Mouse (Mus musculus) liver, embryonic 11.5 days (tissue): ENCODE results near the gene 1110032A03Rik. TPM values are rescaled to one million over a fixed set of nuclear protein-coding genes. Genes with fewer than 3 reads are reported as not detected.

Experiments
- ATAC-seq: fragments of 200-750 bp; cut with Nextera tagmentation; replicated peaks from 2 replicates; pipeline ENCODE4 v1.8.0; 2017; ENCODE audit warnings: moderate number of reproducible peaks, mild to moderate bottlenecking, moderate TSS enrichment, moderate library complexity; ENCODE audit not compliant: low FRiP score
- DNase-seq: peaks from one replicate; pipeline ENCODE4 v3.0.0-alpha.2; 2017; ENCODE audit warnings: low spot score
- H3K27ac ChIP-seq: fragments of 300-500 bp; sonication (generic); 2 replicates; pipeline ENCODE4 v1.5.1; 2014; ENCODE audit warnings: mild to moderate bottlenecking, low read depth, low read length, control low read depth
- H3K27me3 ChIP-seq: fragments of 300-500 bp; sonication (generic); replicated peaks from 2 replicates; pipeline ENCODE4 v1.6.1; 2014; ENCODE audit warnings: low read length, mixed read lengths; ENCODE audit not compliant: control insufficient read depth, insufficient read depth
- H3K36me3 ChIP-seq: fragments of 300-500 bp; sonication (generic); 2 replicates; pipeline ENCODE4 v1.6.1; 2014; ENCODE audit warnings: mild to moderate bottlenecking, low read length, moderate library complexity, mixed read lengths; ENCODE audit not compliant: control insufficient read depth, insufficient read depth
- H3K4me1 ChIP-seq: fragments of 300-500 bp; sonication (generic); replicated peaks from 2 replicates; pipeline ENCODE4 v1.6.1; 2014; ENCODE audit warnings: low read length, mixed read lengths; ENCODE audit not compliant: control insufficient read depth, insufficient read depth
- H3K4me2 ChIP-seq: fragments of 300-500 bp; sonication (generic); 2 replicates; pipeline ENCODE4 v1.6.1; 2014; ENCODE audit warnings: mild to moderate bottlenecking, control low read depth, moderate library complexity
- H3K4me3 ChIP-seq: fragments of 300-500 bp; sonication (generic); 2 replicates; pipeline ENCODE4 v1.5.1; 2014; ENCODE audit warnings: low read depth, low read length, control low read depth
- H3K9ac ChIP-seq: fragments of 300-500 bp; sonication (generic); 2 replicates; pipeline ENCODE4 v1.6.1; 2014; ENCODE audit warnings: low read depth, low read length, control low read depth
- H3K9me3 ChIP-seq: fragments of 300-500 bp; sonication (generic); 2 replicates; pipeline ENCODE4 v1.6.1; 2016; ENCODE audit warnings: low read length, inconsistent platforms, mixed read lengths; ENCODE audit not compliant: control insufficient read depth
- WGBS: fragments of 180-500 bp; shearing (Covaris S2); extraction: QIAGEN DNeasy Blood & Tissue Kit; methylation state at CpG from one replicate; pipeline ENCODE4 v1.1.7; 2014; 5-methylcytosine and 5-hydroxymethylcytosine counted together
- polyA plus RNA-seq: library from polyadenylated mRNA; unstranded; fragments of >200 nt; fragmentation: Nextera tagmentation; extraction: Ambion mirVana; gene quantifications from 2 replicates; pipeline ENCODE4 v1.2.1, GENCODE M21; 2014

1110032A03Rik gene
- polyA plus RNA-seq, 1 experiment from 2014 or later: 17.5 TPM

- ATAC-seq: no peak
These were observed 24.6 kb downstream of the 1110032A03Rik start for GRCm38 (mm10) chr9:50750706-50751105.

GRCm38 (mm10) chr9:50746214-50746677, 29.1 kb downstream of the 1110032A03Rik start, which contains the start of gene 2310030G06Rik:
2310030G06Rik (minus strand) TSS chr9:50746536.
- Histone ChIP-seq H3K4me2 (peak within 1 kb of the TSS; percentile 62), H3K4me3 (peak within 1 kb of the TSS; percentile 44), H3K36me3 (no peaks in the 10 kb centered on the region), H3K9me3 (no peaks in the 10 kb centered on the region), H3K27me3 (no peaks in the 10 kb centered on the region), H3K4me1 (no peaks in the 10 kb centered on the region), H3K27ac (no peak within 1 kb of the TSS), H3K9ac (peak within 1 kb of the TSS; percentile 50)
- WGBS: 7% methylated on average over 19 of the region's 19 CpGs
- no peak; the same call in 1 of the 2 replicates for ATAC-seq
- DNase-seq: peak; percentile 55

More at GRCm38 (mm10) chr9:50750706-50751105, 24.6 kb downstream of the 1110032A03Rik start:
- no peak for DNase-seq
- H3K4me1 ChIP-seq: 0 out of 2 replicates have a peak, but pooled peaks cover 2% of the 10 kb centered on the region
- 84% methylated on average over 6 of the region's 6 CpGs for WGBS
- H3K27me3 ChIP-seq: peaks cover 9% of the 10 kb centered on the region; the same call in 1 of the 2 replicates
- no peak overlapping the region for H3K4me2 ChIP-seq
- H3K4me3 ChIP-seq: no peak overlapping the region
- H3K36me3 ChIP-seq: no peaks in the 10 kb centered on the region
- no peak overlapping the region for H3K9ac ChIP-seq
- H3K9me3 ChIP-seq: no peaks in the 10 kb centered on the region
- no peak overlapping the region for H3K27ac ChIP-seq

GRCm38 (mm10) chr9:50745806-50746205, 29.5 kb downstream of the 1110032A03Rik start:
- WGBS: 24% methylated on average over 7 of the region's 7 CpGs
- H3K27ac ChIP-seq: no peak overlapping the region
- no peaks in the 10 kb centered on the region for H3K27me3 ChIP-seq
- DNase-seq (no peak), ATAC-seq (no peak)
- H3K36me3 ChIP-seq: no peaks in the 10 kb centered on the region
- peak overlapping the region; percentile 62 for H3K4me2 ChIP-seq
- H3K4me3 ChIP-seq: peak overlapping the region; percentile 44
- H3K9ac ChIP-seq: peak overlapping the region; percentile 50
- H3K9me3 ChIP-seq: no peaks in the 10 kb centered on the region
- no peaks in the 10 kb centered on the region for H3K4me1 ChIP-seq

- no peak overlapping the region for H3K9ac ChIP-seq
- H3K4me1 ChIP-seq: peaks cover 5% of the 10 kb centered on the region
- ATAC-seq (no peak), DNase-seq (no peak)
- H3K27me3 ChIP-seq: no peaks in the 10 kb centered on the region
- no peak overlapping the region for H3K27ac ChIP-seq
- no peak overlapping the region for H3K4me3 ChIP-seq
- no peaks in the 10 kb centered on the region for H3K36me3 ChIP-seq
- H3K4me2 ChIP-seq: no peak overlapping the region
- no peaks in the 10 kb centered on the region for H3K9me3 ChIP-seq
- WGBS: 68% methylated on average over 2 of the region's 2 CpGs
These were observed 32.6 kb downstream of the 1110032A03Rik start for GRCm38 (mm10) chr9:50742744-50743143.

- H3K9me3 ChIP-seq: no peaks in the 10 kb centered on the region
- H3K4me3 ChIP-seq: no peak overlapping the region
- H3K27me3 ChIP-seq: no peaks in the 10 kb centered on the region
- 83% methylated on average over 3 of the region's 3 CpGs for WGBS
- ATAC-seq (no peak), DNase-seq (no peak)
- H3K27ac ChIP-seq: no peak overlapping the region
- H3K4me2 ChIP-seq: no peak overlapping the region
- H3K4me1 ChIP-seq: peaks cover 5% of the 10 kb centered on the region
- H3K9ac ChIP-seq: no peak overlapping the region
- H3K36me3 ChIP-seq: no peaks in the 10 kb centered on the region
These were observed 33.1 kb downstream of the 1110032A03Rik start for GRCm38 (mm10) chr9:50742261-50742660.

- H3K27me3 ChIP-seq: no peaks in the 10 kb centered on the region
- 81% methylated on average over 14 of the region's 14 CpGs for WGBS
- no peaks in the 10 kb centered on the region for H3K36me3 ChIP-seq
- no peak overlapping the region for H3K4me2 ChIP-seq
- H3K9me3 ChIP-seq: no peaks in the 10 kb centered on the region
- no peak overlapping the region for H3K9ac ChIP-seq
- DNase-seq (no peak), ATAC-seq (no peak)
- peaks cover 5% of the 10 kb centered on the region for H3K4me1 ChIP-seq
- no peak overlapping the region for H3K4me3 ChIP-seq
- no peak overlapping the region for H3K27ac ChIP-seq
These were observed 34.2 kb downstream of the 1110032A03Rik start for GRCm38 (mm10) chr9:50740867-50741784.

GRCm38 (mm10) chr9:50738914-50739870, 36.1 kb downstream of the 1110032A03Rik start, which contains the start of gene Dixdc1:
Dixdc1 (minus strand) TSS chr9:50739517.
- peak; percentile 90 for DNase-seq
- Histone ChIP-seq H3K27ac (no peak within 1 kb of the TSS), H3K9me3 (no peaks in the 10 kb centered on the region), H3K4me2 (peak within 1 kb of the TSS; percentile 75), H3K4me1 (peaks cover 5% of the 10 kb centered on the region), H3K4me3 (peak within 1 kb of the TSS; percentile 45), H3K9ac (no peak within 1 kb of the TSS), H3K27me3 (no peaks in the 10 kb centered on the region), H3K36me3 (no peaks in the 10 kb centered on the region)
- 14% methylated on average over 36 of the region's 36 CpGs for WGBS
- ATAC-seq: peak; percentile 99

- Histone ChIP-seq H3K4me1 (peaks cover 5% of the 10 kb centered on the region), H3K36me3 (no peaks in the 10 kb centered on the region), H3K27ac (no peak overlapping the region), H3K27me3 (no peaks in the 10 kb centered on the region), H3K4me3 (no peak overlapping the region), H3K4me2 (no peak overlapping the region), H3K9ac (no peak overlapping the region), H3K9me3 (no peaks in the 10 kb centered on the region)
- WGBS: 3% methylated on average over 9 of the region's 9 CpGs
- ATAC-seq (no peak), DNase-seq (no peak)
These were observed 40.3 kb downstream of the 1110032A03Rik start for GRCm38 (mm10) chr9:50734989-50735388.
